Mouse (Mus musculus) heart, postnatal 25 days (tissue): ENCODE measurements at regions not wholly inside any gene's neighbourhood (a gene's known extent, or its start where the extent isn't known, plus 50 kb on each side); places are given as distances from the start of the nearest gene placed in this dataset.

ENCODE experiments used
- DNase-seq: peaks from one replicate; pipeline ENCODE4 v3.0.0; 2022; ENCODE audit warnings: low spot score
- intact Hi-C: fragments of 180-260 bp; cut with DNase I; formaldehyde crosslinking; loops from one replicate; pipeline ENCODE4 v1.15.1; 2025

GRCm38 (mm10) chr12:54577235-54577634, 79.1 kb downstream of the Sptssa start:
- intact Hi-C loops = no loop called here

GRCm38 (mm10) chr12:54576821-54577220, 79.6 kb downstream of the Sptssa start:
- intact Hi-C loops = no loop called here
- DNase-seq = no peak

More at GRCm38 (mm10) chr12:54577235-54577634, 79.1 kb downstream of the Sptssa start:
- DNase-seq = no peak

- DNase-seq = no peak
- intact Hi-C loops = no loop called here
These were observed 83.5 kb downstream of the Sptssa start for GRCm38 (mm10) chr12:54572866-54573265.

- no peak for DNase-seq
- intact Hi-C loops = no loop called here
These were observed 88.1 kb downstream of the Sptssa start for GRCm38 (mm10) chr12:54568078-54568931.

GRCm38 (mm10) chr12:54567426-54567790, 89.0 kb downstream of the Sptssa start:
- intact Hi-C loops = no loop called here

GRCm38 (mm10) chr12:54566532-54567425, 89.6 kb downstream of the Sptssa start:
- intact Hi-C loops = no loop called here
- no peak for DNase-seq

More at GRCm38 (mm10) chr12:54567426-54567790, 89.0 kb downstream of the Sptssa start:
- no peak for DNase-seq

GRCm38 (mm10) chr12:54561981-54562380, 94.4 kb downstream of the Sptssa start:
- no peak for DNase-seq
- intact Hi-C loops = no loop called here

GRCm38 (mm10) chr12:54558106-54558505, 98.3 kb downstream of the Sptssa start:
- intact Hi-C loops = loop anchor here (1.0 to 5.0 kb wide), 2 partner anchors 453 to 1641 kb away; no protein-coding TSS in a partner anchor
- DNase-seq = no peak

GRCm38 (mm10) chr12:54549659-54550058, 106.7 kb downstream of the Sptssa start:
- no peak for DNase-seq
- intact Hi-C loops = loop anchor here (5.0 to 10.0 kb wide), 2 partner anchors 62 to 345 kb away; partner anchors contain the start of gene Egln3

GRCm38 (mm10) chr12:54545821-54546608, 110.4 kb downstream of the Sptssa start:
- intact Hi-C loops = loop anchor here (2.0 to 10.0 kb wide), 3 partner anchors 59 to 447 kb away; partner anchors contain the start of gene Egln3
- DNase-seq = no peak

GRCm38 (mm10) chr12:54538320-54538705, 118.1 kb downstream of the Sptssa start:
- intact Hi-C loops = no loop called here
- no peak for DNase-seq

- DNase-seq = no peak
- intact Hi-C loops = no loop called here
These were observed 118.6 kb downstream of the Sptssa start for GRCm38 (mm10) chr12:54537690-54538319.

GRCm38 (mm10) chr12:54537022-54537421, 119.4 kb downstream of the Sptssa start:
- no peak for DNase-seq
- intact Hi-C loops = no loop called here

GRCm38 (mm10) chr12:54535556-54536516, 120.5 kb downstream of the Sptssa start:
- intact Hi-C loops = no loop called here
- DNase-seq = no peak

GRCm38 (mm10) chr12:54534910-54535309, 121.5 kb downstream of the Sptssa start:
- DNase-seq = no peak
- intact Hi-C loops = no loop called here

- no peak for DNase-seq
- intact Hi-C loops = no loop called here
These were observed 123.2 kb downstream of the Sptssa start for GRCm38 (mm10) chr12:54533134-54533533.

- intact Hi-C loops = no loop called here
- no peak for DNase-seq
These were observed 124.3 kb downstream of the Sptssa start for GRCm38 (mm10) chr12:54532062-54532461.

GRCm38 (mm10) chr12:54528046-54528445, 128.3 kb downstream of the Sptssa start:
- intact Hi-C loops = no loop called here

More at GRCm38 (mm10) chr12:54528046-54528445, 128.3 kb downstream of the Sptssa start:
- no peak for DNase-seq
